Mouse (Mus musculus) heart, postnatal 14 days (tissue): ENCODE measurements around the gene Otud7a. TPM values are rescaled to one million over a fixed set of nuclear protein-coding genes. Genes with fewer than 3 reads are reported as not detected.
"Not testable (repeated sequence)": the region's sequence is repeated elsewhere in the genome, so short reads cannot be mapped to it uniquely, and the experiment has no call there.

Experiments used
- DNase-seq, 2 experiments: peaks; one replicate each; pipeline ENCODE4 v3.0.0; 2021 to 2022
- intact Hi-C: fragments of 180-260 bp; cut with DNase I; formaldehyde crosslinking; loops from one replicate; pipeline ENCODE4 v1.15.1; 2025
- total RNA-seq, 2 experiments: library from RNA; stranded (reverse); gene quantifications; 2 replicates each; pipeline ENCODE4 v1.2.3; 2021

Otud7a gene
- total RNA-seq, 2 experiments from 2014 or later = not detected

GRCm38 (mm10) chr7:63554457-63554856 is 109.9 kb downstream of the Otud7a start:
- DNase-seq = no peak
- intact Hi-C loops = no loop called here

DNA sequence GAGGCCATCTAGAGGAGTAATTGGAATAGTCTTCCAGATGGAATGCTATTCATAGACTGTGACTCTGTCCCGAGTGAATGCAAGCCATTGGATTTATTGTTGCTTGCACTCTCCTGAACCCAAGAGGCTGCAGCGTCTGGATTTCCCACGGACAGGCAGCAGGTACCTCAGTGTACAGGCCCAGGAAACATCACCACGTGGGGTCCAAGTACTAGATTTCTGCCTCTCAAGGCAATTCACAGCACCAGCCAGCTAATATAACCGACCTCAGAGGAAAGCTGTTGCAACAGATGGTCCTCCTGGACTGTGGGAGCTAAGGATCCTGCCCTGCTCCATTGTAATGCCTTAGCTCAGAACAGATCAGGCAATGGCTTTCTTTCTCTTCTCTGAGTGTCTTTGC is 111.8 kb downstream of the Otud7a start:
- DNase-seq = no peak
- intact Hi-C loops = no loop called here

DNA sequence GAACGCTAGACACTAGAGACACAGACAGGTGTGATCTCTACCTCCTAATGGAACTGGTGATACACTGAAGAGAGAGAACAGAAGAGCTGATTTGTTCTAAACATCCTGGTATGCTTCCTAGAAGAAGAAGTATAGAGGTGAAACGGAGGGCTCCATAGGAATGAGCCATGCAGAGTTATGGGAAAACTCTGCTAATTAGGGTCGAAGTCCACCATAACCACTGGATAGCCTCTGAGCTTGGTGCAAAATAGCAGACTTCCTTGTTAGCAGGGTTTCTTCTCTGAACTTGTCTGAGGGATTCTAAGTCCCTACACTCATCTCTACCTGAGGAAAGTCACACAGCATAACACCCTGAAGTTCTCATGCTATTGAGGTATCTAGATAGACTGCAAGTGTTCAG is 114.4 kb downstream of the Otud7a start:
- intact Hi-C loops = no loop called here
- DNase-seq = no peak

DNA sequence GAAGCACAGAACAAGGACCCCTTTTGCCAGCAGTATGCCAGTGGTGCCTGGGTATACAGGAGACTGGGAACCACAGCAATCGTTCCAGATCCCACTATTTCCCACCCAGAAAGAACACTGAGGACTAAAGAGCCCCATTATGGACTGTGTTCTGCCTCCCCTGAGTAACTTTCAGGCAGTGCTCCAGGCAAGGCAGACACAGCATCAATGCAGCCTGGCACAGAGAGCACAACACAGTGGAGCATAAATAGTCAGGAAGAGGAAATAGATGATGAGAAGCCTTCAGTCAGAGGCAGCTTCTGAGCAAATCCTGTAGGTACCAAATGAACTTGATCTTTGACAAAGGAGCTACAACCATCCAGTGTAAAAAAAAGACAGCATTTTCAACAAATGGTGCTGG is 115.1 kb downstream of the Otud7a start:
- intact Hi-C loops = no loop called here
- no peak for DNase-seq

DNA sequence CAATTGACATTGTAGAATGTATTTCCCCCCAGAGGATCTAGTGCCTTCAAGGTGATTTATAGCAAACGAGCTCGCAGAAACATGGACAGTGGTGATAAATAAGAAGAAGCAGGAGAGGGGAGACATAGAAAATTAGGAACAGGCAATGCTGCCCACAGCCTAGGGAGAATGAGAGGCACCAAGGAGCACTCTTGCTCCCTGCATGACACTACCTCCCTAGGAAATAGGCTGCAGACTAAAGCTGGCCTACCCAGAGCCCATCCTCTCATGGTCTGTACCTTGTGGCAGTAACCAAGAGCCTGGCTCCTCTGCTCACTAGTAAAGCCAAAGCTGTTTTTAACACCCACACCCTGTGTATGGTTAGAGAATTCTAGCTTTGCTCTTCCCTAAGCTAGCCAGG is 138.8 kb downstream of the Otud7a start:
- intact Hi-C loops = no loop called here
- no peak for DNase-seq

DNA sequence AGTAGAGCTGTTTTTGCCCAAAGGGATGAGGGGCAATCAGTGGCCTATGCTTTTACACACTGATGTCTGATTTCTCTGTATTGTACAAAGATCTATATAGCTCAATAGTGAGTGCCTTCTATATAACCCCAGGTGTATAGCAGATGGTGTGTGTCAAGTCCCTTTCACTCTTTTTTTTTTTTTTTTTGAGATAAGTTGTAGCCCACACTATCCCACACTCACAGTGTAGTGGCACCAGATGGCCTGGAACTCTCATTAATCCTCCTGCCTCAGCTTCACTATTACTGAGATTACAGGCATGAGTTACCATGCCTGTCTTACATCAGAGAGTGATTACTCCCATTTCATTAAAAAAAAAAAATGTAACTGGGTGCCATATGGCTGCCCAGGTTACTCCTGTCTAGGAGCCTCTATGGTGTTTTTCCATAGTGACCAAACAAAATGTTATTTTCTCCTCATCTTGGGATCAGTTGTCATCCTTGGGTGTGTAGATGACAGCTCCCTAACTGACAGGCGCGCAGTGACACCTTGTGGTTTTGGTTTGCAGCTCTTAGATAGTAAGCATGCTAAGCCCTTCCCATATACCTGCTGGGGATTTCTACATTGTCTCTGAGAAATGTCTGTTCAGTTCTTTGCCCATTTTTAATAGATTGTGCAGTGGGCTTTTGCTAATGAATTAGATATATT is 141.8 kb downstream of the Otud7a start:
- DNase-seq = no peak
- intact Hi-C loops = no loop called here

DNA sequence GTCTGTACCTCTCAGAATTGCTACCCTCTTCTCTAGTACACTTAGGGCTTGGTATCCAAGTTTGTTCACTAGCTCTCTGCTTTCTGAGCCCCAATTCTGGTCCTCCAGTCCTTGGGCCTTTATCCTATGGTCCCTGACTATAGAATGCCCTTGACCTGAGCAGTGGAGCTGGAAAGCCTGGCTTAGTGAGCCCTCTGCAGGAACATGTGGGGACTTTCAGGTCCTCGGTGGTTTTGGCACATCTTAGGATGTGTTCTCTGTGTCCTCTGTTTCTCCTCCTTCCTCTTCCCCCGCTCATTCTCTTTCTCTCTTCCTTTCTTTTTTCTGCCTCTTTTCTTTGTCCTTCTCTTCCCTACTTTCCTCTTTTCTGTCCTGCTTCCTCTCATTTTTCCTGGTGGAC is 145.8 kb downstream of the Otud7a start:
- DNase-seq = no peak
- intact Hi-C loops = no loop called here

- intact Hi-C loops = no loop called here
- no peak for DNase-seq
Measured at GRCm38 (mm10) chr7:63591322-63591721, 146.8 kb downstream of the Otud7a start.

DNA sequence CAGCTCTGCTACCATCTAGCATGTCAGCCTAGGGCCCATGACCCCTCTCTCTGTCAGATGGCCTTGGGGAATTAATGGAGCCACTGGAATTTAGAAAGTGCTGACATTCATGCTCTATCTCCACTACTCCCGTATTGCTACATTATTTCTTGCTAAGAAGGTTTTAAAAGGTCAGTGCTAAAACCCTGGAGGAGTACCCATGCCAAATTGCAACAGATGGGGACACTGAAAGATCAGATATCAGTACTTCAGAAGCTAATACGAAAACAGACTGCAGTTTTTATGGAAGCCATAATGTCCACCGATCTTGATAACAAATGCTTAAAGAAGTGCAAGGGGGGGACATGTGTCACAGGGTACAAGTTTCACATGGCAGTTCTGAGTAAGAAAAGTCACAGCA is 147.5 kb downstream of the Otud7a start:
- intact Hi-C loops = no loop called here
- DNase-seq = no peak

DNA sequence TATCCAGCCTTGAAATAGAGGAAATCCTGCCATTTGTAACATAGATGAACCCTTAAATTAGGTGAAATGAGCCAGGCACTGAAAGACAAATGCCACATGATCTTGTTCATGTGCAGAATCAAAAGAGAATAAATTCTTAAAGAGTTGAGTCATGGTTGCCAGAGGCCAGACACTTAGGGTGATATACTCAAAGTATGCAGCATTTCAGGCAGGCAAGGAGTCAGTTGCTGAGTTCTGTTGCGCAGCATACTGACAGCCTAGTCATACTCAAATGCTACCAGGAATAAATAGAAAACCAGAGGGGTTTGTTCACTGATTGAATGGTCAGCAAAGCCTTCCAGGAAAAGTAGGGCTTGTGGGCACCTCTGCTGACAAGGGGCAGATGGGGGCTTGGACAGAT is 160.3 kb downstream of the Otud7a start:
- no peak for DNase-seq

DNA sequence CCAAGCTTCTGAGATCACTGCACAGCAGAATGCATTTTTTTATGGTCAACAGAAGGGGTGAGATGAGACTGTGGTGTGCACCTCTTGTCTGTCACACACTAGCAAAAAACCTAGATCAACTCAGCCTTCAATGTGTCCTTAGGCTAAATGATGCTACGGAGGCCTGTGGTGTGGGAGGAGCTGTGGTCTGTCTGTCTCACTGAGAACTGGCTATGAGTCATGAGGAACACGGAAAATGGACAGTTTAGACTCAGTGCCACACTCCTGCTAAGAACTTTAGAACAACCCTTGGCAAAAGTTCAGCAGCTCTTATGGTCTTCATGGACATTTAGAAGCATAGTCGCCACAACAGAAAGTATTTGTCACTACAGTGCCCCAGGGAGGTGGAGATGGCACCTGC is 172.5 kb downstream of the Otud7a start:
- no peak for DNase-seq
- intact Hi-C loops = no loop called here

More for the DNA sequence above, 160.3 kb downstream of the Otud7a start:
- intact Hi-C loops = no loop called here

DNA sequence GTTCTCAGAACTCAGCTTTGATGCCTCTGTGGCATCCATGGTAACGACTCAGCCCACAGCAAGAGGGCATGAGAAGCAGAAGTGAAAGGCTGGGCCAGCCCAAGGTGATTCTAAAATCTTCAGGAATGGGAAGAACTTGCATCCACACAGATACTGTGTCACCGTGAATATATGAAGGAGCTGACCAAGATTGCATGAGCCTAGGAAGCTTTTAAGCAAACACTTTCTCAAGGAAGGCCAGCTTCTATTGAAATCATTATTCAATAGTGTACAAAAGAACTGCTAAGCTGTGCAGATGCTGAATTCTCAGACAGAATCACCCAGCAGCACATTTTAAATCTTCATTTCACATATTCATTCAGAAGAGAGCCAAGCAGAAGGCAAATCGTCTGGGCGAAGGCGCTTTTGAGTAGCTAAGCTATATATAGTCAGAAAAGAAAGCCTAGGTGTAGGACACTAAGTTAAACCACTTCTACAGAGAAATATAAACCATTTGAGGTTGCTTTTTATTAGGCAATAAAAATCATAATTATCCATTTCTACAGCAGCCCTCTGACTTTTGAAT is 176.3 kb downstream of the Otud7a start:
- DNase-seq = no peak
- intact Hi-C loops = no loop called here

- DNase-seq = no peak
- intact Hi-C loops = no loop called here
Measured at GRCm38 (mm10) chr7:63637651-63638050, 193.1 kb downstream of the Otud7a start.

- intact Hi-C loops = no loop called here
- no peak for DNase-seq
Measured at GRCm38 (mm10) chr7:63644002-63644401, 199.5 kb downstream of the Otud7a start.

DNA sequence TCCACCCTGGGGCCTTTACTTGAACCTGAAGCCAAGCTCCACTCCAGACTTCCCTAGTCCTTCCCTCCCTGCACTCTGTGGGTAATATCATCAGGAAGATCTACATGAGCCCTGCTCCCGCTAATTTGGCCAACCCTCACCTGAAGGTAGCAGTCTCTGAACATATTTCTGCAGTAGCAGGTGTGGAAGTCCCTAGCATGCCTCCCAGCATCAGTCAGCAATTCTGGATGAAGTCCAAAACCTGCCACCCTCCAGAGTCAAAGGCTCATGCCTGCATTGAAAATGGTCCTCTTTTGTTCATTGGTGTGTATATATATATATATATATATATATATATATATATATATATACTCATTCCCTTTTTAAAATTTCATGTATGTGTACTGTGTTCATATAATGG is 202.6 kb downstream of the Otud7a start:
- intact Hi-C loops = no loop called here
- DNase-seq = no peak

GRCm38 (mm10) chr7:63660261-63660660 is 215.7 kb downstream of the Otud7a start:
- DNase-seq = no peak
- intact Hi-C loops = no loop called here

DNA sequence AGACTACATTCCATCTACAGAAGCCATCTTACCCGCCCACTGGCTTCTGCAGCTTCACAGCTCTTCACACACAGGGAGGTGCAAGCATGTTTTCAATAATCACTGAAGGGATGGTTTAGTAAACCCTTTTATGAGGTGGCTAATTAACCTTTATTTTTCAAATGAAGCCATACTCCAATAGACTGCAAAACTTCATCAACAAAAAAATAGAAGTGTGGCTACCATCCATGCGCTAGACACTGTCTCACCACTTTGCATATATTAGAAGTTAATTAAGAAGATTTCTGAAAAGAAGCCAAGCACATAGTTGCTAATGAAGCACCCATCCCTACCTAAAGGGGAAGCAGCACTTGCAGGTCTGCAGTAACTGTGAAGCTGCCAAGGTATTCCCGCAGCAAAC is 218.2 kb downstream of the Otud7a start:
- DNase-seq = no peak
- intact Hi-C loops = no loop called here

DNA sequence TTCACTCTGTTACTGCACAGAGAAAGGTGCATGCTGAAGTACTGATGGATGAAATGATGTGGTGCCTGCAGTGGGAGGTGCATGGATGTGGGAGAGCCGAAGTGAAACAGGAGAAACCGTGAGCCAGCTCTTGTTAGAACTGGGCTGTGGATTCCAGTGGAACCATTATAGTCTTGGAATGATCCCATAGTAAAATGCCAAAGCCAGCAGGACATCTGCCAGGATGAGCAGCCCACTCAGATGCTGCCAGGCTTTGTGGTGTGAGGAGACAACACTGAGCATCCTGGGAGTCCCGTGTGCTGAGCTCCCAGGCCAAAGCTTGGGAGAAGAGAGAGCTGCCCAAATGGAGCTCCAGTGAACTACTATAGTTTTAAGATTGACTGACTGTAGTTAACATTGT is 220.9 kb downstream of the Otud7a start:
- intact Hi-C loops = no loop called here
- no peak for DNase-seq

DNA sequence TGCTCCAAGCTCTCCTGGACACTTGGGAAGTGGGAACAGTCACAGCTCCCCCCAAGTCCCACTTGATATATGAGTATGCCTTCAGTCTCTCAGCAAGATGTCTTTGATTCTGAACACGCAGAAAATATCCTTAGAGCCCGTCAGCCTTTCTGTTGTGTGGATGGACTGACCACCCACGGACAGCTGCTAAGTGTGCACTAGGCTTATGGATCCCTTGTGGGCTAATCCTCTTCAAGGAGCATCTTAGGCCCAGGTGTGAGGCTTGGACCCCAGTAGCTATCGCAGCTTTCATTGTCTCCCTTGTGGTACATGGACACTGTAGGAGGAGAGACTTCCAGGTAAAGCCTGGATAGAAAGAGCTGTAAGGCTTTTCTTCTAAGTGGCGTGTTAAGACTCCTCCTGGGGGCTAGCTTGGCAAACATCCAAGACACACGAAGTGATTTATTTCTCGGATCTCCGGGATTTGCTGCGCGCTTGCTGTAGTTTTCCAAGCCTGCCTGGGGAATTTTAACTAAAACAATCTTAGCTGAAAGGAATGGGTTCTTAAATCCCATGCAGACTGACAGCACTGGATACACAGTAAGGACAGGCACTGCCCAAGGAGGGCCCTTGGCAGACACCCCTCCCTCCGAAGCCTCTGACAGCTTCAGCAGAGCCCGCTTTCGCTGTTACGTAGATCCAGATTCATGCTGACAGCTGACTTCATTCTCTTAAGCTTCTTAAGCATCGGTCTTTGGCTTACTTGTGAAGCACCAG is 223.6 kb downstream of the Otud7a start:
- intact Hi-C loops = no loop called here
- no peak for DNase-seq

- intact Hi-C loops = no loop called here
- DNase-seq = no peak
Measured at GRCm38 (mm10) chr7:63668951-63669350, 224.4 kb downstream of the Otud7a start.

DNA sequence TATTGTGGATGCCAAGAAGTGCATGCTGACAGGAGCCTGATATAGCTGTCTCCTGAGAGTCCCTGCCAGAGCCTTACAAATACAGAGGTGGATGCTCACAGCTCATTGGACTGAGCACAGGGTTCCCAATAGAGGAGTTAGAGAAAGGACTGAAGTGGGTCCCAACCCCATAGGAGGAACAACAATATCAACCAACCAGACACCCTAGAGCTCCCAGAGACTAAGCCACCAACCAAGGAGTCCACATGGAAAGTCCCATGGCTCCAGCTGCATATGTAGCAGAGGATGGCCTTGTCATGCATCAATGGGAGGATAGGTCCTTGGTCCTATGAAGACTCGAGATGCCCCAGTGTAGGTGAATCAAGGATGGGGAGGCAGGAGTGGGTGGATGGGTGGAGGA is 226.4 kb downstream of the Otud7a start:
- not testable (repeated sequence) for DNase-seq
- intact Hi-C loops = loop anchor here (5.0 kb wide), 2 partner anchors 349 to 749 kb away; no protein-coding TSS in a partner anchor

DNA sequence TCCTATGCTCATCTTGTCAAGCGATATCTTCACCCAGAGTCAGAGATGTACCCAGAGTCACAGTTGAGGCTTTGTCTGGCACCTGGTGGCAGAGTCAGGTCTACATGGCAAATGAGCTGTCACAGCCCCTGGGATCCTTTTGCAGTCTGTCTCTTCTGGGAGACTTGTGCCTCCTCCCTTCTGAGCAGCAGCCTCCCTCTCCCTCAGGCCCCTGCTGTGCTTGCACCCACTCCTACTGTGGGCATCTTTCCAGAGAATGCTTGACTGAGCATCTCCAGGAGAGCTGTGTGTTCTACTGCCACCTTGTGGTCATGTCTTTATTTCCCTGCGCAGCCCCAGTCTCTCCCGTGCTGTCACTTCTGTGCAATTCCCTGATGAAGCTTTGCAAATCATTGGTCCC is 227.4 kb downstream of the Otud7a start:
- peak; percentile 33 to 61 for DNase-seq
- intact Hi-C loops = loop anchor here (5.0 kb wide), 2 partner anchors 350 to 750 kb away; no protein-coding TSS in a partner anchor
